Mouse (Mus musculus): ENCODE data around the gene Fip1l1.

DNA sequence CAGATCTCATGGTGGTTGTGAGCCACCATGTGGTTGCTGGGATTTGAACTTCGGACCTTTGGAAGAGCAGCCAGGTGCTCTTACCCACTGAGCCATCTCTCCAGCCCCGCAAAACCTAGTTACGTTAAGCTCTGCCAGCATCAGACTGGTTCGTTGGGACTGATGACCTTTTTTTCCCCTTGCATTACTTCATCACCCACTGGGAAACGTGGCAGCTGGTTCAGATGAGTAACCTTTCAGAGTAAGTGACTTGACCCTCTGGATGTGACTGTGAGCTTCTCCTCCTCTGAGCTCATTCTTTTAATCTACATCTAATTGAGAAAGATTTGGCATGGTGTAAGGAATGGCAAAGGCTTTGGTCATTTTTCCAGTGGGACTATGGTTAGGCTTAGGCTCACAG is 64.8 kb downstream of the Fip1l1 start:
- TF ChIP-seq CTCF (IDR thresholded peaks at IDR 0.05; ENCODE audit: low read depth), result no peak
- no peak for TF ChIP-seq EP300 (IDR thresholded peaks at IDR 0.05; ENCODE audit: low read depth)
